28 mouse cellular contexts compared by ENCODE assay signal in genomic region chr16:38287762-38288161, GRCm38 (mm10). TPM values are rescaled to one million over a fixed set of nuclear protein-coding genes. Genes with fewer than 3 reads are reported as not detected.
A peak's percentile ranks its signal among the peaks of the same experiment; 100 is the strongest.
DNase-seq lines count a peak whose midpoint lies in the region; ATAC-seq and TF ChIP-seq lines count a peak whose summit lies in the region.
"Had no signal": no experiment of that assay in that cellular context is flagged by ENCODE, and none has a peak within 500 bp of the region (broad histone marks: within the 10 kb centered on the region; RNA-seq: fewer than 3 reads in every experiment).

No protein-coding gene starts in this region.

- TF ChIP-seq CTCF in heart, adult 2 months (IDR thresholded peaks at IDR 0.05): no peak
- no peak for TF ChIP-seq CTCF in liver, embryonic 14.5 days (IDR thresholded peaks at IDR 0.05; ENCODE audit: low read depth)
- no peak for TF ChIP-seq CTCF in left cerebral cortex, adult 2 months (IDR thresholded peaks at IDR 0.05)

- peaks cover 1% of the 10 kb centered on the region; the same call in 1 of the 2 replicates for H3K4me1 ChIP-seq in heart, adult 2 months (ENCODE audit: control insufficient read depth, insufficient read depth, low read length)
- peaks cover 16% of the 10 kb centered on the region for H3K4me1 ChIP-seq in limb, embryonic 10.5 days
- H3K4me1 ChIP-seq in liver, embryonic 14.5 days (replicated peaks; ENCODE audit: control insufficient read depth in 2 of 2, insufficient read depth in 2 of 2, low read length in 1 of 2): peaks cover 0 to 24% of the 10 kb centered on the region in 2 experiments; a peak in 2 of 4 replicates
- 0 out of 2 replicates have a peak, but pooled peaks cover 12% of the 10 kb centered on the region for H3K4me1 ChIP-seq in stomach, embryonic 15.5 days
- peaks cover 4% of the 10 kb centered on the region; the same call in 1 of the 2 replicates for H3K4me1 ChIP-seq in hindbrain, embryonic 14.5 days (replicated peaks; ENCODE audit: control insufficient read depth, insufficient read depth, low read length)
- H3K4me1 ChIP-seq: limb, embryonic 15.5 days; midbrain, embryonic 15.5 days had no signal

- no peak overlapping the region for H3K9ac ChIP-seq in heart, adult 2 months (ENCODE audit: low read depth, low read length)
- H3K9ac ChIP-seq in liver, embryonic 14.5 days (replicated peaks): no peak overlapping the region
- H3K9ac ChIP-seq in stomach, embryonic 15.5 days: no peak overlapping the region
- H3K9ac ChIP-seq in hindbrain, embryonic 14.5 days: no peak overlapping the region
- H3K9ac ChIP-seq: kidney, embryonic 15.5 days; limb, embryonic 15.5 days; midbrain, embryonic 15.5 days; neural tube, embryonic 12.5 days had no signal

- peak; percentile 81 for DNase-seq in heart, adult 11 months
- DNase-seq in heart, adult 2 months: no peak
- DNase-seq in limb, embryonic 10.5 days (ENCODE audit: low spot score): no peak
- no peak for DNase-seq in liver, embryonic 14.5 days (ENCODE audit: low read depth in 3 of 3, low spot score in 3 of 3)
- no peak for DNase-seq in spleen, postnatal 14 days (ENCODE audit: low spot score in 2 of 2)
- DNase-seq in left cerebral cortex, adult 2 months (ENCODE audit: extremely low spot score in 1 of 2, low spot score in 2 of 2): no peak
- no peak for DNase-seq in hindbrain, embryonic 14.5 days (ENCODE audit: low spot score)
- DNase-seq: adrenal gland, postnatal 14 days; cerebellum, adult 9-10 months; gastrocnemius, postnatal 14 days; heart, postnatal 4 days; kidney, adult 11 months; retina, postnatal 1 day; right cerebral cortex, postnatal 4 days; thymus, postnatal 14 days had no signal

- TF ChIP-seq POLR2A in heart, adult 2 months (IDR thresholded peaks at IDR 0.05; ENCODE audit: insufficient read depth, low read depth, low read length): no peak

- H3K4me2 ChIP-seq in liver, embryonic 14.5 days (ENCODE audit: low read depth): peak overlapping the region; percentile 2; the same call in 1 of the 2 replicates
- no peak overlapping the region for H3K4me2 ChIP-seq in stomach, embryonic 15.5 days
- no peak overlapping the region for H3K4me2 ChIP-seq in hindbrain, embryonic 14.5 days (replicated peaks)
- H3K4me2 ChIP-seq: kidney, embryonic 15.5 days; limb, embryonic 15.5 days; midbrain, embryonic 15.5 days; neural tube, embryonic 12.5 days had no signal

- TF ChIP-seq EP300 in heart, adult 2 months (IDR thresholded peaks at IDR 0.05; ENCODE audit: insufficient read depth, low read depth, low read length): no peak
- TF ChIP-seq EP300 in liver, embryonic 14.5 days (IDR thresholded peaks at IDR 0.05; ENCODE audit: low read depth): no peak

- no peak overlapping the region for H3K27ac ChIP-seq in heart, adult 2 months
- H3K27ac ChIP-seq in limb, embryonic 10.5 days: 0 out of 2 replicates have a peak overlapping the region, but pooled peaks have one; percentile 23
- no peak overlapping the region for H3K27ac ChIP-seq in liver, embryonic 14.5 days
- no peak overlapping the region; the same call in 1 of the 2 replicates for H3K27ac ChIP-seq in stomach, embryonic 15.5 days
- H3K27ac ChIP-seq in left cerebral cortex, adult 2 months: no peak overlapping the region
- H3K27ac ChIP-seq in hindbrain, embryonic 14.5 days: no peak overlapping the region
- H3K27ac ChIP-seq: embryonic facial prominence, embryonic 10.5 days; forebrain, embryonic 10.5 days; kidney, embryonic 15.5 days; limb, embryonic 15.5 days; midbrain, embryonic 15.5 days; neural tube, embryonic 12.5 days had no signal

- H3K79me2 ChIP-seq in heart, adult 2 months (replicated peaks; ENCODE audit: control insufficient read depth, insufficient read depth, low read length): no peaks in the 10 kb centered on the region

- no peaks in the 10 kb centered on the region for H3K27me3 ChIP-seq in heart, adult 2 months (ENCODE audit: control insufficient read depth, insufficient read depth, low read length)
- no peaks in the 10 kb centered on the region for H3K27me3 ChIP-seq in limb, embryonic 10.5 days (ENCODE audit: low read depth, poor library complexity, severe bottlenecking)
- H3K27me3 ChIP-seq in liver, embryonic 14.5 days (ENCODE audit: control insufficient read depth, insufficient read depth, low read length): no peaks in the 10 kb centered on the region
- H3K27me3 ChIP-seq in stomach, embryonic 15.5 days (replicated peaks): no peaks in the 10 kb centered on the region
- no peaks in the 10 kb centered on the region for H3K27me3 ChIP-seq in hindbrain, embryonic 14.5 days (ENCODE audit: control insufficient read depth, insufficient read depth, low read length)
- H3K27me3 ChIP-seq: kidney, embryonic 15.5 days; limb, embryonic 15.5 days; midbrain, embryonic 15.5 days; neural tube, embryonic 12.5 days had no signal

- no peaks in the 10 kb centered on the region for H3K9me3 ChIP-seq in limb, embryonic 10.5 days (replicated peaks)
- H3K9me3 ChIP-seq in liver, embryonic 14.5 days (ENCODE audit: control insufficient read depth, low read length): no peaks in the 10 kb centered on the region
- H3K9me3 ChIP-seq in stomach, embryonic 15.5 days: no peaks in the 10 kb centered on the region
- no peaks in the 10 kb centered on the region for H3K9me3 ChIP-seq in hindbrain, embryonic 14.5 days (ENCODE audit: control insufficient read depth, low read length)
- H3K9me3 ChIP-seq: embryonic facial prominence, embryonic 10.5 days; forebrain, embryonic 10.5 days; kidney, embryonic 15.5 days; limb, embryonic 15.5 days; midbrain, embryonic 15.5 days; neural tube, embryonic 12.5 days had no signal

- H3K36me3 ChIP-seq in heart, adult 2 months (ENCODE audit: control insufficient read depth, insufficient read depth, low read length): no peaks in the 10 kb centered on the region
- H3K36me3 ChIP-seq in limb, embryonic 10.5 days: no peaks in the 10 kb centered on the region
- no peaks in the 10 kb centered on the region for H3K36me3 ChIP-seq in liver, embryonic 14.5 days (replicated peaks; ENCODE audit: control insufficient read depth, insufficient read depth, low read depth)
- H3K36me3 ChIP-seq in stomach, embryonic 15.5 days: no peaks in the 10 kb centered on the region
- no peaks in the 10 kb centered on the region for H3K36me3 ChIP-seq in hindbrain, embryonic 14.5 days (replicated peaks; ENCODE audit: control insufficient read depth, insufficient read depth)
- H3K36me3 ChIP-seq: embryonic facial prominence, embryonic 10.5 days; forebrain, embryonic 10.5 days; kidney, embryonic 15.5 days; limb, embryonic 15.5 days; midbrain, embryonic 15.5 days; neural tube, embryonic 12.5 days had no signal

- no peak overlapping the region for H3K4me3 ChIP-seq in heart, adult 2 months
- H3K4me3 ChIP-seq in limb, embryonic 10.5 days: no peak overlapping the region
- H3K4me3 ChIP-seq in liver, embryonic 14.5 days (ENCODE audit: insufficient read depth in 1 of 2, low read depth in 2 of 2, low read length in 2 of 2): no peak overlapping the region
- no peak overlapping the region for H3K4me3 ChIP-seq in stomach, embryonic 15.5 days (replicated peaks)
- no peak overlapping the region for H3K4me3 ChIP-seq in left cerebral cortex, adult 2 months
- H3K4me3 ChIP-seq in hindbrain, embryonic 14.5 days (replicated peaks; ENCODE audit: low read length): no peak overlapping the region
- H3K4me3 ChIP-seq: embryonic facial prominence, embryonic 10.5 days; forebrain, embryonic 10.5 days; kidney, embryonic 15.5 days; limb, embryonic 15.5 days; midbrain, embryonic 15.5 days; neural tube, embryonic 12.5 days had no signal

- intact Hi-C loops in heart, adult 2 months (cut with DNase I): no loop called here
- intact Hi-C loops in left cerebral cortex, adult 2 months (cut with DNase I): no loop called here

- WGBS in heart, adult 2 months: 78% methylated on average over 3 of the region's 3 CpGs
- WGBS in limb, embryonic 10.5 days: 89% methylated on average over 3 of the region's 3 CpGs
- WGBS in liver, embryonic 14.5 days (ENCODE audit: insufficient replicate concordance): 58% methylated on average over 3 of the region's 3 CpGs
- 73% methylated on average over 3 of the region's 3 CpGs for WGBS in stomach, embryonic 15.5 days
- 85% methylated on average over 3 of the region's 3 CpGs for WGBS in hindbrain, embryonic 14.5 days

- peak; percentile 73 for ATAC-seq in liver, embryonic 14.5 days (ENCODE audit: insufficient read depth)
- ATAC-seq in stomach, embryonic 15.5 days (ENCODE audit: insufficient read depth, low FRiP score, low read depth): 0 out of 2 replicates have a peak, but pooled peaks have one; percentile 29
- ATAC-seq in hindbrain, embryonic 14.5 days (ENCODE audit: low FRiP score): no peak
- ATAC-seq: forebrain, embryonic 16.5 days; hindbrain, embryonic 16.5 days; lung, postnatal 0 days; midbrain, embryonic 15.5 days had no signal

RNA-seq across cellular contexts. Expression of gene Nr1i2, which starts 6.9 kb away (rescaled TPM):
- total RNA-seq in heart, adult 2 months (2021): not detected
- polyA plus RNA-seq in heart, adult 2 months (2012; rRNA removed): 0.15 TPM in 1 of 2 replicates, not detected in the other
- not detected in 2 replicates for polyA plus RNA-seq in limb, embryonic 10.5 days (2016; fragmentation: Nextera tagmentation; extraction: Ambion mirVana)
- polyA plus RNA-seq in liver, embryonic 14.5 days (2012; rRNA removed): 3.6 and 4.1 TPM in 2 replicates
- polyA plus RNA-seq in liver, embryonic 14.5 days (2014; fragmentation: Nextera tagmentation; extraction: Ambion mirVana): 2.2 and 2.9 TPM in 2 replicates
- polyA plus RNA-seq in stomach, embryonic 15.5 days (2015; fragmentation: Nextera tagmentation; extraction: Ambion mirVana): 6.2 and 7.4 TPM in 2 replicates
- not detected for total RNA-seq in left cerebral cortex, adult 2 months (2021)
- polyA plus RNA-seq in hindbrain, embryonic 14.5 days (2014; fragmentation: Nextera tagmentation; extraction: Ambion mirVana): not detected in 2 replicates
- total RNA-seq: gastrocnemius, postnatal 14 days; heart, adult 8-10 months; heart, postnatal 4 days; left cerebral cortex, adult 18-20 months; left cerebral cortex, postnatal 36 days had no signal
- polyA plus RNA-seq: embryonic facial prominence, embryonic 10.5 days; forebrain, embryonic 10.5 days; forebrain, embryonic 16.5 days; hindbrain, embryonic 16.5 days; limb, embryonic 15.5 days; neural tube, embryonic 12.5 days had no signal

RNA-seq across cellular contexts. Expression of gene Maats1, which starts 54.2 kb away (rescaled TPM):
- total RNA-seq in heart, adult 2 months (2021): not detected
- polyA plus RNA-seq in heart, adult 2 months (2012; rRNA removed): 0.20 TPM in 1 of 2 replicates, not detected in the other
- polyA plus RNA-seq in limb, embryonic 10.5 days (2016; fragmentation: Nextera tagmentation; extraction: Ambion mirVana): 0.10 TPM in 1 of 2 replicates, not detected in the other
- polyA plus RNA-seq in liver, embryonic 14.5 days (2012; rRNA removed): 0.01 TPM in 1 of 2 replicates, not detected in the other
- not detected in 2 replicates for polyA plus RNA-seq in liver, embryonic 14.5 days (2014; fragmentation: Nextera tagmentation; extraction: Ambion mirVana)
- 0.09 and 0.14 TPM in 2 replicates for polyA plus RNA-seq in stomach, embryonic 15.5 days (2015; fragmentation: Nextera tagmentation; extraction: Ambion mirVana)
- total RNA-seq in left cerebral cortex, adult 2 months (2021): 1 to 10 TPM; 1.2 to 1.6 TPM
- 1.2 and 1.5 TPM in 2 replicates for polyA plus RNA-seq in hindbrain, embryonic 14.5 days (2014; fragmentation: Nextera tagmentation; extraction: Ambion mirVana)
- total RNA-seq: gastrocnemius, postnatal 14 days; heart, adult 8-10 months had no signal
- polyA plus RNA-seq: limb, embryonic 15.5 days had no signal

RNA-seq across cellular contexts. Expression of gene Cox17, which starts 59.0 kb away (rescaled TPM):
- total RNA-seq in heart, adult 2 months (2021): 100 to 1,000 TPM; 295 to 358 TPM
- polyA plus RNA-seq in heart, adult 2 months (2012; rRNA removed): 190 and 221 TPM in 2 replicates
- 119 and 132 TPM in 2 replicates for polyA plus RNA-seq in limb, embryonic 10.5 days (2016; fragmentation: Nextera tagmentation; extraction: Ambion mirVana)
- polyA plus RNA-seq in liver, embryonic 14.5 days (2012; rRNA removed): 124 and 227 TPM in 2 replicates
- 351 and 369 TPM in 2 replicates for polyA plus RNA-seq in liver, embryonic 14.5 days (2014; fragmentation: Nextera tagmentation; extraction: Ambion mirVana)
- 181 and 190 TPM in 2 replicates for polyA plus RNA-seq in stomach, embryonic 15.5 days (2015; fragmentation: Nextera tagmentation; extraction: Ambion mirVana)
- 100 to 1,000 TPM; 131 to 133 TPM for total RNA-seq in left cerebral cortex, adult 2 months (2021)
- 74.3 and 97.1 TPM in 2 replicates for polyA plus RNA-seq in hindbrain, embryonic 14.5 days (2014; fragmentation: Nextera tagmentation; extraction: Ambion mirVana)

RNA-seq across cellular contexts. Expression of gene Gm21987, which starts 59.1 kb away (rescaled TPM):
- total RNA-seq in heart, adult 2 months (2021): not detected
- not detected in 2 replicates for polyA plus RNA-seq in heart, adult 2 months (2012; rRNA removed)
- not detected in 2 replicates for polyA plus RNA-seq in limb, embryonic 10.5 days (2016; fragmentation: Nextera tagmentation; extraction: Ambion mirVana)
- not detected in 2 replicates for polyA plus RNA-seq in liver, embryonic 14.5 days (2012; rRNA removed)
- not detected in 2 replicates for polyA plus RNA-seq in liver, embryonic 14.5 days (2014; fragmentation: Nextera tagmentation; extraction: Ambion mirVana)
- not detected in 2 replicates for polyA plus RNA-seq in stomach, embryonic 15.5 days (2015; fragmentation: Nextera tagmentation; extraction: Ambion mirVana)
- not detected for total RNA-seq in left cerebral cortex, adult 2 months (2021)
- polyA plus RNA-seq in hindbrain, embryonic 14.5 days (2014; fragmentation: Nextera tagmentation; extraction: Ambion mirVana): not detected in 2 replicates
- total RNA-seq: adrenal gland, postnatal 14 days; gastrocnemius, postnatal 14 days; heart, adult 8-10 months; left cerebral cortex, adult 18-20 months; left cerebral cortex, postnatal 36 days had no signal
- polyA plus RNA-seq: embryonic facial prominence, embryonic 10.5 days; forebrain, embryonic 10.5 days; forebrain, embryonic 16.5 days; hindbrain, embryonic 16.5 days; kidney, embryonic 15.5 days; lung, postnatal 0 days; midbrain, embryonic 15.5 days; neural tube, embryonic 12.5 days had no signal
